Comparison of ENCODE assay signal across 13 mouse cellular contexts in genomic region chr3:104444946-104445460, GRCm38 (mm10).
DNase-seq lines count a peak whose midpoint lies in the region; TF ChIP-seq lines count a peak whose summit lies in the region.
"Had no signal": no experiment of that assay in that cellular context is flagged by ENCODE, and none has a peak within 500 bp of the region (broad histone marks: within the 10 kb centered on the region; RNA-seq: fewer than 3 reads in every experiment).

No protein-coding gene starts in this region.

- H3K27me3 ChIP-seq in CH12.LX (replicated peaks): no peaks in the 10 kb centered on the region
- no peaks in the 10 kb centered on the region for H3K27me3 ChIP-seq in myocyte (ENCODE audit: control insufficient read depth, insufficient read depth, insufficient read length)
- H3K27me3 ChIP-seq: embryonic facial prominence, embryonic 13.5 days; embryonic facial prominence, embryonic 15.5 days; forebrain, embryonic 12.5 days; Patski had no signal

- H3K36me3 ChIP-seq in CH12.LX (replicated peaks in 1 of 2; ENCODE audit: control insufficient read depth in 1 of 2, insufficient read depth in 1 of 2, low read length in 1 of 2) (no peaks in the 10 kb centered on the region), myocyte (ENCODE audit: control insufficient read depth, insufficient read depth) (no peaks in the 10 kb centered on the region)
- H3K36me3 ChIP-seq: embryonic facial prominence, embryonic 13.5 days; embryonic facial prominence, embryonic 15.5 days; forebrain, embryonic 10.5 days; forebrain, embryonic 12.5 days had no signal

- no peaks in the 10 kb centered on the region for H3K9me3 ChIP-seq in CH12.LX (replicated peaks; ENCODE audit: low read length)
- H3K9me3 ChIP-seq: embryonic facial prominence, embryonic 13.5 days; embryonic facial prominence, embryonic 15.5 days; forebrain, embryonic 10.5 days; forebrain, embryonic 12.5 days had no signal

- H3K79me2 ChIP-seq in CH12.LX (replicated peaks; ENCODE audit: control insufficient read depth, extremely low read depth, insufficient read depth, poor library complexity, severe bottlenecking): no peaks in the 10 kb centered on the region
- H3K79me2 ChIP-seq in myocyte (ENCODE audit: control insufficient read depth, insufficient read depth): no peaks in the 10 kb centered on the region

- no peak overlapping the region for H3K27ac ChIP-seq in CH12.LX (ENCODE audit: insufficient read depth, low read depth)
- H3K27ac ChIP-seq: embryonic facial prominence, embryonic 13.5 days; embryonic facial prominence, embryonic 15.5 days; forebrain, embryonic 10.5 days; forebrain, embryonic 12.5 days had no signal

- intact Hi-C loops in heart, postnatal 14 days (cut with DNase I): loop anchor here (5.0 kb wide), 6 partner anchors 58 to 538 kb away; no protein-coding TSS in a partner anchor

- no peak for TF ChIP-seq CTCF in CH12.LX (conservative IDR thresholded peaks at IDR 0.05 in 1 of 2, IDR thresholded peaks at IDR 0.05 in 1 of 2; ENCODE audit: low read depth in 2 of 2, low read length in 2 of 2)

- no peak for TF ChIP-seq EP300 in CH12.LX (IDR thresholded peaks at IDR 0.05; ENCODE audit: low read length)

- no peak for TF ChIP-seq RAD21 in CH12.LX (IDR thresholded peaks at IDR 0.05; ENCODE audit: low read depth, low read length)

- dilution Hi-C loops in CH12.LX (cut with MboI; ENCODE audit: extremely low pct_ligation_motif_present, extremely low pct_unique_long_range_greater_than_20kb, low sequenced_read_pairs): no loop called here

- DNase-seq in heart, adult 11 months: peak; percentile 82
- DNase-seq in heart, postnatal 14 days: no peak
- no peak for DNase-seq in CH12.LX (ENCODE audit: extremely low read depth)
- DNase-seq in adrenal gland, adult 18-20 months (ENCODE audit: low spot score in 2 of 2): no peak
- DNase-seq: B cell, adult 2 months; embryo, embryonic 11 days had no signal

- TF ChIP-seq POLR2A in CH12.LX (IDR thresholded peaks at IDR 0.05; ENCODE audit: low read depth, low read length): no peak
- TF ChIP-seq POLR2A in myocyte (IDR thresholded peaks at IDR 0.05; ENCODE audit: insufficient read length, low read depth): no peak

- no peak overlapping the region for H3K4me3 ChIP-seq in CH12.LX (replicated peaks in 1 of 3; ENCODE audit: low read depth in 2 of 3, low read length in 2 of 3, poor library complexity in 1 of 3)
- no peak overlapping the region for H3K4me3 ChIP-seq in myocyte
- H3K4me3 ChIP-seq: embryonic facial prominence, embryonic 13.5 days; embryonic facial prominence, embryonic 15.5 days; erythroblast, embryonic 14.5 days; forebrain, embryonic 10.5 days; forebrain, embryonic 12.5 days had no signal

- H3K4me2 ChIP-seq in CH12.LX (ENCODE audit: insufficient read depth, low read depth, poor library complexity, severe bottlenecking) (no peak overlapping the region), myocyte (ENCODE audit: low read depth) (no peak overlapping the region)
- H3K4me2 ChIP-seq: embryonic facial prominence, embryonic 13.5 days; embryonic facial prominence, embryonic 15.5 days; forebrain, embryonic 12.5 days had no signal

- in situ Hi-C loops in CH12.LX (cut with MboI; ENCODE audit: low pct_ligation_motif_present, low pct_unique_long_range_greater_than_20kb, low sequenced_read_pairs): loop anchor here (10.0 to 25.0 kb wide), 2 partner anchors 240 to 433 kb away; no protein-coding TSS in a partner anchor

- H3K9ac ChIP-seq in CH12.LX (ENCODE audit: insufficient read depth, low read depth): no peak overlapping the region
- H3K9ac ChIP-seq: embryonic facial prominence, embryonic 13.5 days; embryonic facial prominence, embryonic 15.5 days; forebrain, embryonic 12.5 days had no signal

- H3ac ChIP-seq in myocyte (ENCODE audit: control insufficient read depth, insufficient read length): no peak overlapping the region

- H3K4me1 ChIP-seq in CH12.LX (ENCODE audit: control insufficient read depth in 1 of 2, insufficient read depth in 2 of 2): peaks cover 0 to 9% of the 10 kb centered on the region in 2 experiments; a peak in 2 of 4 replicates

TF ChIP-seq in CH12.LX, 34 proteins besides CTCF, POLR2A, EP300 and RAD21:
- TF ChIP-seq TCF12 (IDR thresholded peaks at IDR 0.05; ENCODE audit: low read depth, low read length) (no peak), ELF1 (IDR thresholded peaks at IDR 0.05; ENCODE audit: low read depth, low read length) (0 out of 2 replicates have a peak, but pooled peaks have one; percentile 22)
TF ChIP-seq in CH12.LX: peak in this region for 1.

TF ChIP-seq in myocyte, 11 proteins besides CTCF, POLR2A, EP300 and RAD21:
- TF ChIP-seq MAX (IDR thresholded peaks at IDR 0.05; ENCODE audit: low read depth) (no peak), MYOG (IDR thresholded peaks at IDR 0.05; ENCODE audit: control insufficient read depth in 1 of 3, insufficient read depth in 1 of 3, insufficient read length in 2 of 3, low read depth in 2 of 3) (peak in 2 of 3 experiments; percentile 46 to 67), TCF3 (IDR thresholded peaks at IDR 0.05; ENCODE audit: insufficient read length, low read depth) (no peak), MYOD1 (IDR thresholded peaks at IDR 0.05; ENCODE audit: control insufficient read depth in 1 of 3, insufficient read length in 2 of 3, low read depth in 2 of 3) (peak in 2 of 3 experiments; percentile 58 to 70), TCF12 (IDR thresholded peaks at IDR 0.05; ENCODE audit: insufficient read depth, poor library complexity, severe bottlenecking) (peak; percentile 9), USF1 (IDR thresholded peaks at IDR 0.05; ENCODE audit: low read depth) (peak; percentile 36)
